Mouse (Mus musculus): ENCODE measurements at regions not wholly inside any gene's neighbourhood (a gene's known extent, or its start where the extent isn't known, plus 50 kb on each side); places are given as distances from the start of the nearest gene placed in this dataset.

DNA sequence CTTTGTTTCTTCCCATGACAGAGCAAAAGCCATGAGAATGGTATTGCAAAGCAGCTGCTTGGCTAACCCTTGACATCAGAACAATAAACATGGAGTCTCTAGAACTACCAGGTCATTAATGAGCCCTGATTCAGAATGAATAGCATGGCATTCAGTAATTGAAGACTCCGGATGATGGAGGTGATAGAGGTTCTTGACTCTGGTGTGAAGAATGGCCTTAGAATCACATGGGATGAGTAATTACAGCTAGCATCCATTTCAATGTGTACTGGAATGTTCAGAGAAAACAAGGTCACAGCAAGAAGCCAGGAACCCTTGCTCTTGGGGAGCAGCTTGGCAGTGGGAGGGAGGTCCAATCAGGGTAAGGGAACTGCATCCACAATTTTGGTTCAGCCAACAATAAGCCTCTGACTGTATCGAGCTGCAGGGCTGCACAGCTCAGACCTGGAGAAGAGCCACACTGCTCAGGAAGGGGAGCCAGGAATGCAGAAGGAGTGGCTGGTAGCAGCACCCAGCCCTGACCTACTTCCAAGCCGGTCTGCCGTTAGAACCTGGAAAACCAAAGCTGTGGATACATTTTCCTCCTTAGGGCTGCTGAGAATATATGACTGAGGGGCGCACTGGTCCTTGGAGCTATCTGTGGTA, 275.1 kb downstream of the Maf start:
- TF ChIP-seq CTCF (IDR thresholded peaks at IDR 0.05; ENCODE audit: control insufficient read depth, insufficient read depth, low read length), result no peak
- no peak for TF ChIP-seq POLR2A (IDR thresholded peaks at IDR 0.05; ENCODE audit: borderline replicate concordance, control insufficient read depth, low read depth, low read length)
